Mouse (Mus musculus) ES-E14 (cell line): Measurements from ENCODE around the gene Rnf212. TPM values are rescaled to one million over a fixed set of nuclear protein-coding genes. Genes with fewer than 3 reads are reported as not detected.

Experiments used
- DNase-seq: peaks from one replicate; pipeline ENCODE4 v3.0.0-alpha.2; 2013; ENCODE audit warnings: low read depth, low spot score
- H3K27ac ChIP-seq: 2 replicates; pipeline ENCODE4 v1.5.1; 2012; ENCODE audit warnings: low read depth, mild to moderate bottlenecking, low read length, moderate library complexity, mixed read lengths; ENCODE audit not compliant: poor library complexity, insufficient read depth, severe bottlenecking
- H3K36me3 ChIP-seq: 2 replicates; pipeline ENCODE4 v1.6.1; 2012; ENCODE audit warnings: mild to moderate bottlenecking, low read length, moderate library complexity, mixed read lengths; ENCODE audit not compliant: control insufficient read depth, poor library complexity, insufficient read depth, severe bottlenecking
- H3K4me1 ChIP-seq, 2 experiments: fragments of 150-350 bp in 1 of 2; sonication (generic) in 1 of 2; 2 replicates each; pipeline ENCODE4 v1.6.1; 2012; ENCODE audit warnings: low read length in 2 of 2, mild to moderate bottlenecking in 1 of 2, mixed read lengths in 1 of 2; ENCODE audit not compliant: control insufficient read depth in 2 of 2, insufficient read depth in 2 of 2, poor library complexity in 1 of 2
- H3K4me3 ChIP-seq, 2 experiments: fragments of 150-350 bp in 1 of 2; sonication (generic) in 1 of 2; 2 replicates each; pipeline ENCODE4 v1.5.1; 2012; ENCODE audit warnings: low read length in 2 of 2, low read depth in 1 of 2, mild to moderate bottlenecking in 1 of 2, mixed read lengths in 1 of 2; ENCODE audit not compliant: insufficient read depth in 1 of 2, poor library complexity in 1 of 2, severe bottlenecking in 1 of 2
- H3K9ac ChIP-seq: 2 replicates; pipeline ENCODE4 v1.6.1; 2012; ENCODE audit warnings: low read depth, mild to moderate bottlenecking, low read length, mixed read lengths; ENCODE audit not compliant: poor library complexity, insufficient read depth, severe bottlenecking
- H3K9me3 ChIP-seq: fragments of 150-350 bp; sonication (generic); 2 replicates; pipeline ENCODE4 v1.6.1; 2012; ENCODE audit warnings: low read depth, mild to moderate bottlenecking, low read length; ENCODE audit not compliant: control insufficient read depth, insufficient read depth
- CHD2 ChIP-seq: IDR thresholded peaks from 2 replicates; pipeline ENCODE4 v1.6.1; 2014; ENCODE audit warnings: mild to moderate bottlenecking, low read depth, low read length, inconsistent platforms
- HCFC1 ChIP-seq: IDR thresholded peaks from 2 replicates; pipeline ENCODE4 v1.6.1; 2012; ENCODE audit warnings: low read length, inconsistent platforms, borderline replicate concordance; ENCODE audit not compliant: insufficient read depth
- MAFK ChIP-seq: IDR thresholded peaks from 2 replicates; pipeline ENCODE4 v1.6.1; 2014; ENCODE audit warnings: mild to moderate bottlenecking, low read depth, low read length, inconsistent platforms; ENCODE audit not compliant: insufficient read depth
- ZC3H11A ChIP-seq: IDR thresholded peaks from 2 replicates; pipeline ENCODE4 v1.6.1; 2012; ENCODE audit warnings: low read depth, mild to moderate bottlenecking, inconsistent platforms, low read length, borderline replicate concordance
- ZNF384 ChIP-seq: IDR thresholded peaks from 2 replicates; pipeline ENCODE4 v1.6.1; 2012; ENCODE audit warnings: low read depth, low read length, inconsistent platforms
- in situ Hi-C, 2 experiments: fragments of 600-800 bp; cut with MboI; formaldehyde crosslinking; loops; one replicate each; pipeline ENCODE4 v1.15.1; 2025; ENCODE audit warnings: low sequenced_read_pairs in 2 of 2, inconsistent platforms in 1 of 2; ENCODE audit not compliant: unreplicated experiment in 2 of 2
- total RNA-seq: library from RNA; depleted of rRNA; stranded (reverse); fragments of 300-350 nt; gene quantifications from 2 replicates; pipeline ENCODE4 v1.2.3, GENCODE M21; 2012

Rnf212 gene
- total RNA-seq, 1 experiment, result 0.31 TPM

DNA sequence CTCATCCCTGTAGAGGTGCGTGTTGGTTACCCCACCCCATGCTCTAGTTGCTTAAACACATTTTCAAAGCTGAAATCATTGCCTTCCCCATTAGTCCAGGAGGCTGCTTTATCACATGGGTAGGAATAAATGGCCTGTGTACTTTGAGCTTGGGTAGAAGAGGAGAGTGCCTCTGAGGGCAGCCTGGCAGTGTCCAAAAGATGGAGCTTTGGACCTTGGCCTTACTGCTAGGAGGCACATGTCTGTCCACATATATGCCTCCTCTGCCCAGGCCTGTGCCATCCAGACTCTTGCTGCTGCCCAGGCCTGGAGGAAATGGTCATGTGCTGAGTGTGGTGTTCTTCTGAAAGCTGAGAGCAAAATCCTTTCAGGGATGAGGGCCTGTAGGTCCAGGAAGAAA, 66.4 kb downstream of the Rnf212 start:
- Histone ChIP-seq H3K4me1 (peaks cover 0 to 2% of the 10 kb centered on the region in 2 experiments; a peak in 1 of 4 replicates), H3K9me3 (no peaks in the 10 kb centered on the region), H3K36me3 (peaks cover 6% of the 10 kb centered on the region; the same call in 1 of the 2 replicates), H3K9ac (no peak overlapping the region), H3K27ac (no peak overlapping the region), H3K4me3 (no peak overlapping the region)
- DNase-seq, result no peak
- TF ChIP-seq ZNF384, result no peak
- no peak for TF ChIP-seq ZC3H11A
- no peak for TF ChIP-seq HCFC1
- no peak for TF ChIP-seq CHD2
- TF ChIP-seq MAFK, result no peak
- in situ Hi-C loops, result no loop called here

GRCm38 (mm10) chr5:108707758-108708157, 67.0 kb downstream of the Rnf212 start:
- no peak overlapping the region for H3K27ac ChIP-seq
- H3K9me3 ChIP-seq, result no peaks in the 10 kb centered on the region
- no peak for DNase-seq
- no peak overlapping the region for H3K4me3 ChIP-seq
- H3K4me1 ChIP-seq, result peaks cover 0 to 2% of the 10 kb centered on the region in 2 experiments; a peak in 1 of 4 replicates
- no peak for TF ChIP-seq CHD2
- no peak for TF ChIP-seq HCFC1
- TF ChIP-seq MAFK, result no peak
- no peak for TF ChIP-seq ZC3H11A
- no peak for TF ChIP-seq ZNF384
- in situ Hi-C loops, result no loop called here
- H3K9ac ChIP-seq, result no peak overlapping the region
- peaks cover 8% of the 10 kb centered on the region; the same call in 1 of the 2 replicates for H3K36me3 ChIP-seq

GRCm38 (mm10) chr5:108703754-108704626, 70.8 kb downstream of the Rnf212 start:
- Histone ChIP-seq H3K4me3 (no peak overlapping the region), H3K27ac (no peak overlapping the region), H3K4me1 (no peaks in the 10 kb centered on the region), H3K9me3 (no peaks in the 10 kb centered on the region), H3K9ac (no peak overlapping the region), H3K36me3 (peaks cover 8% of the 10 kb centered on the region; the same call in 1 of the 2 replicates)
- TF ChIP-seq ZC3H11A (no peak), MAFK (no peak), HCFC1 (no peak), ZNF384 (no peak), CHD2 (no peak)
- no peak for DNase-seq
- in situ Hi-C loops, result no loop called here

DNA sequence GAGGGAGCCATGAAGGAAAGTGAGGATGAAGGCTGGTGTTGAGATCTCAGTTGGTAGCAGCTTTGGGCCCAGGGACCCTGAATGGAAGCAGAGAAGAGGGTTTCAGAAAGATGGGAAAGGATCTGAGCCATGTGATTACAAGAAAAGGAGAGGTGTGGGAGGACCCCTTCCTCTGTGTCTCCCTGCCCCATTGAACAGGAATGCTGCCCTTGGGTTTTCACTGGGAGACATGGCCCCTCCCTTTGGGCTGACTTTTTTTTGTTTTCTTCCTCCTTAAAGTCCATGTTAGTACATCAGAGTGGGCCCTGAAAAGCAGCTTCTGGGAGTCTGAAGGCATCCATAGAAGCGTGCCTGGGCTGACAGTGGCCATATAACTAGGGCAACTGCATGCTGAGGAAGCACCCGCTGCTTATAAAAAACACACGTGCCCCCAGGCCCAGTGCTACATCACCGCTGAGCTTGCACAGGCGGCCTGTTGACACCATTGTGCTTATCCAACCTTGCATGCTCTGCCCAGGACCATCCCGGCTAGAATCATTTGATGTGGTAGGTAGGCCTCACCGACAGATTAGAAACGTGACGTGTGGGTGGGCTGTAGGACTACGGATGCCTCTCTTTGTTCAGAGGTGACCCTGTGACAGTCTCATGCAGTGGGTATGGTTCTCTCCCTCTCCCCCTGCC, 73.3 kb downstream of the Rnf212 start:
- H3K4me1 ChIP-seq, result no peaks in the 10 kb centered on the region

More for the DNA sequence above, 73.3 kb downstream of the Rnf212 start:
- no peak for TF ChIP-seq MAFK
- TF ChIP-seq ZNF384, result no peak
- no peak for TF ChIP-seq HCFC1
- TF ChIP-seq CHD2, result no peak
- no peak for TF ChIP-seq ZC3H11A
- in situ Hi-C loops, result no loop called here
- no peak overlapping the region for H3K9ac ChIP-seq
- H3K4me3 ChIP-seq, result no peak overlapping the region
- H3K27ac ChIP-seq, result no peak overlapping the region
- H3K9me3 ChIP-seq, result no peaks in the 10 kb centered on the region
- peaks cover 8% of the 10 kb centered on the region; the same call in 1 of the 2 replicates for H3K36me3 ChIP-seq
- DNase-seq, result no peak
